Mouse (Mus musculus): Measurements from ENCODE around the gene Dtnbp1. TPM values are rescaled to one million over a fixed set of nuclear protein-coding genes. Genes with fewer than 3 reads are reported as not detected.

Dtnbp1 gene
- polyA plus RNA-seq, 1 experiment from 2014 or later: 140 TPM

GRCm38 (mm10) chr13:44913560-44913959 is 88.4 kb downstream of the Dtnbp1 start:
- Histone ChIP-seq H3K27ac (replicated peaks) (peak overlapping the region; percentile 43), H3K4me2 (no peak overlapping the region), H3K9me3 (no peaks in the 10 kb centered on the region), H3K36me3 (peaks cover 73% of the 10 kb centered on the region), H3K9ac (no peak overlapping the region), H3K4me1 (replicated peaks) (peaks cover 20% of the 10 kb centered on the region), H3K27me3 (no peaks in the 10 kb centered on the region), H3K4me3 (no peak overlapping the region)
- WGBS: 56% methylated on average over 7 of the region's 7 CpGs
- ATAC-seq (ENCODE audit: low FRiP score, low read depth): no peak

- peak; percentile 63 for ATAC-seq (ENCODE audit: low FRiP score, low read depth)
- H3K4me1 ChIP-seq (replicated peaks): peaks cover 23% of the 10 kb centered on the region
- peaks cover 68% of the 10 kb centered on the region for H3K36me3 ChIP-seq
- H3K4me3 ChIP-seq: no peak overlapping the region
- H3K4me2 ChIP-seq: no peak overlapping the region
- H3K9me3 ChIP-seq: no peaks in the 10 kb centered on the region
- peak overlapping the region; percentile 43 for H3K27ac ChIP-seq (replicated peaks)
- H3K9ac ChIP-seq: no peak overlapping the region
- 53% methylated on average over 2 of the region's 2 CpGs for WGBS
- H3K27me3 ChIP-seq: no peaks in the 10 kb centered on the region
Measured at GRCm38 (mm10) chr13:44912851-44913250, 89.1 kb downstream of the Dtnbp1 start.

- H3K4me2 ChIP-seq: no peak overlapping the region
- peak overlapping the region; percentile 18; the same call in 1 of the 2 replicates for H3K27ac ChIP-seq (replicated peaks)
- no peak overlapping the region for H3K4me3 ChIP-seq
- no peak for ATAC-seq (ENCODE audit: low FRiP score, low read depth)
- H3K4me1 ChIP-seq (replicated peaks): peaks cover 33% of the 10 kb centered on the region
- H3K27me3 ChIP-seq: no peaks in the 10 kb centered on the region
- no peaks in the 10 kb centered on the region for H3K9me3 ChIP-seq
- H3K36me3 ChIP-seq: peaks cover 39% of the 10 kb centered on the region
- no peak overlapping the region for H3K9ac ChIP-seq
- 15% methylated on average over 1 of the region's 1 CpGs for WGBS
Measured at GRCm38 (mm10) chr13:44908790-44909189, 93.2 kb downstream of the Dtnbp1 start.

GRCm38 (mm10) chr13:44907702-44908101 is 94.2 kb downstream of the Dtnbp1 start:
- Histone ChIP-seq H3K27me3 (no peaks in the 10 kb centered on the region), H3K9me3 (no peaks in the 10 kb centered on the region), H3K27ac (replicated peaks) (peak overlapping the region; percentile 44), H3K36me3 (peaks cover 40% of the 10 kb centered on the region), H3K4me1 (replicated peaks) (peaks cover 24% of the 10 kb centered on the region), H3K4me3 (no peak overlapping the region), H3K9ac (no peak overlapping the region), H3K4me2 (no peak overlapping the region)
- peak; percentile 93 for ATAC-seq (ENCODE audit: low FRiP score, low read depth)
- WGBS: 36% methylated on average over 6 of the region's 6 CpGs

GRCm38 (mm10) chr13:44906141-44906540 is 95.8 kb downstream of the Dtnbp1 start:
- ATAC-seq (ENCODE audit: low FRiP score, low read depth): no peak
- H3K4me1 ChIP-seq (replicated peaks): peaks cover 21% of the 10 kb centered on the region
- H3K27ac ChIP-seq (replicated peaks): no peak overlapping the region
- H3K4me2 ChIP-seq: no peak overlapping the region
- no peak overlapping the region for H3K9ac ChIP-seq
- H3K36me3 ChIP-seq: peaks cover 41% of the 10 kb centered on the region
- H3K27me3 ChIP-seq: no peaks in the 10 kb centered on the region
- WGBS: 88% methylated on average over 11 of the region's 11 CpGs
- no peak overlapping the region for H3K4me3 ChIP-seq
- H3K9me3 ChIP-seq: no peaks in the 10 kb centered on the region

- no peak overlapping the region for H3K4me3 ChIP-seq
- no peak overlapping the region for H3K9ac ChIP-seq
- H3K27me3 ChIP-seq: no peaks in the 10 kb centered on the region
- H3K9me3 ChIP-seq: no peaks in the 10 kb centered on the region
- 72% methylated on average over 1 of the region's 1 CpGs for WGBS
- peaks cover 31% of the 10 kb centered on the region for H3K36me3 ChIP-seq
- H3K4me2 ChIP-seq: no peak overlapping the region
- no peak overlapping the region for H3K27ac ChIP-seq (replicated peaks)
- H3K4me1 ChIP-seq (replicated peaks): peaks cover 21% of the 10 kb centered on the region
- ATAC-seq (ENCODE audit: low FRiP score, low read depth): no peak
Measured at GRCm38 (mm10) chr13:44904271-44904670, 97.7 kb downstream of the Dtnbp1 start.

- H3K4me2 ChIP-seq: no peak overlapping the region
- peaks cover 26% of the 10 kb centered on the region for H3K36me3 ChIP-seq
- H3K4me3 ChIP-seq: no peak overlapping the region
Measured at GRCm38 (mm10) chr13:44903416-44903815, 98.5 kb downstream of the Dtnbp1 start.

GRCm38 (mm10) chr13:44902299-44902698 is 99.6 kb downstream of the Dtnbp1 start:
- H3K9ac ChIP-seq: no peak overlapping the region
- 96% methylated on average over 6 of the region's 6 CpGs for WGBS
- H3K36me3 ChIP-seq: peaks cover 35% of the 10 kb centered on the region
- H3K4me3 ChIP-seq: no peak overlapping the region
- no peak overlapping the region for H3K27ac ChIP-seq (replicated peaks)
- no peaks in the 10 kb centered on the region for H3K27me3 ChIP-seq
- H3K9me3 ChIP-seq: no peaks in the 10 kb centered on the region
- ATAC-seq (ENCODE audit: low FRiP score, low read depth): no peak
- no peak overlapping the region for H3K4me2 ChIP-seq
- H3K4me1 ChIP-seq (replicated peaks): peaks cover 11% of the 10 kb centered on the region

More at GRCm38 (mm10) chr13:44903416-44903815, 98.5 kb downstream of the Dtnbp1 start:
- Histone ChIP-seq H3K9me3 (no peaks in the 10 kb centered on the region), H3K27me3 (no peaks in the 10 kb centered on the region), H3K4me1 (replicated peaks) (peaks cover 15% of the 10 kb centered on the region), H3K9ac (no peak overlapping the region), H3K27ac (replicated peaks) (no peak overlapping the region)
- no peak for ATAC-seq (ENCODE audit: low FRiP score, low read depth)

- Histone ChIP-seq H3K9me3 (no peaks in the 10 kb centered on the region), H3K9ac (no peak overlapping the region), H3K27me3 (no peaks in the 10 kb centered on the region), H3K4me3 (no peak overlapping the region), H3K27ac (replicated peaks) (no peak overlapping the region), H3K4me2 (no peak overlapping the region), H3K4me1 (replicated peaks) (0 out of 2 replicates have a peak, but pooled peaks cover 9% of the 10 kb centered on the region), H3K36me3 (peaks cover 20% of the 10 kb centered on the region)
- no peak for ATAC-seq (ENCODE audit: low FRiP score, low read depth)
- 93% methylated on average over 12 of the region's 12 CpGs for WGBS
Measured at GRCm38 (mm10) chr13:44896211-44896610, 105.7 kb downstream of the Dtnbp1 start.

GRCm38 (mm10) chr13:44891813-44892730 is 109.9 kb downstream of the Dtnbp1 start:
- peaks cover 17% of the 10 kb centered on the region for H3K4me1 ChIP-seq (replicated peaks)
- H3K36me3 ChIP-seq: peaks cover 8% of the 10 kb centered on the region
- no peaks in the 10 kb centered on the region for H3K9me3 ChIP-seq
- H3K27me3 ChIP-seq: no peaks in the 10 kb centered on the region
- no peak for ATAC-seq (ENCODE audit: low FRiP score, low read depth)
- 45% methylated on average over 5 of the region's 5 CpGs for WGBS
- no peak overlapping the region for H3K9ac ChIP-seq
- H3K4me2 ChIP-seq: no peak overlapping the region
- no peak overlapping the region for H3K27ac ChIP-seq (replicated peaks)
- no peak overlapping the region for H3K4me3 ChIP-seq

GRCm38 (mm10) chr13:44890612-44891011 is 111.3 kb downstream of the Dtnbp1 start:
- no peaks in the 10 kb centered on the region for H3K27me3 ChIP-seq
- no peak overlapping the region for H3K27ac ChIP-seq (replicated peaks)
- no peak for ATAC-seq (ENCODE audit: low FRiP score, low read depth)
- H3K9ac ChIP-seq: no peak overlapping the region
- H3K36me3 ChIP-seq: 0 out of 2 replicates have a peak, but pooled peaks cover 4% of the 10 kb centered on the region
- no peak overlapping the region for H3K4me2 ChIP-seq
- no peaks in the 10 kb centered on the region for H3K9me3 ChIP-seq
- no peak overlapping the region for H3K4me3 ChIP-seq
- H3K4me1 ChIP-seq (replicated peaks): peaks cover 17% of the 10 kb centered on the region
- 48% methylated on average over 2 of the region's 2 CpGs for WGBS

GRCm38 (mm10) chr13:44886221-44886620 is 115.7 kb downstream of the Dtnbp1 start:
- Histone ChIP-seq H3K9ac (no peak overlapping the region), H3K27ac (replicated peaks) (no peak overlapping the region), H3K4me1 (replicated peaks) (peaks cover 12% of the 10 kb centered on the region), H3K9me3 (no peaks in the 10 kb centered on the region), H3K4me3 (no peak overlapping the region), H3K4me2 (no peak overlapping the region), H3K36me3 (0 out of 2 replicates have a peak, but pooled peaks cover 6% of the 10 kb centered on the region), H3K27me3 (no peaks in the 10 kb centered on the region)
- WGBS: 91% methylated on average over 2 of the region's 2 CpGs
- no peak for ATAC-seq (ENCODE audit: low FRiP score, low read depth)

Measured in hindbrain, embryonic 15.5 days (tissue).